Comparison of ENCODE assay signal across 1 mouse cellular context in genomic region chr11:53655043-53655442, GRCm38 (mm10).
TF ChIP-seq lines count a peak whose summit lies in the region.

No protein-coding gene starts in this region.

TF ChIP-seq in CH12.LX, 34 proteins besides CTCF, POLR2A, EP300 and RAD21 (continued from another document):
- TF ChIP-seq ELF1 (IDR thresholded peaks at IDR 0.05; ENCODE audit: low read depth, low read length) (peak; percentile 11; the same call in 1 of the 2 replicates), MYC (IDR thresholded peaks at IDR 0.05; ENCODE audit: low read depth, low read length) (peak; percentile 36; the same call in 1 of the 2 replicates), TBP (conservative IDR thresholded peaks at IDR 0.05; ENCODE audit: low read depth, low read length) (0 out of 2 replicates have a peak, but pooled peaks have one; percentile 32), MEF2A (IDR thresholded peaks at IDR 0.05; ENCODE audit: borderline replicate concordance, low read depth, low read length) (peak; percentile 99), USF1 (IDR thresholded peaks at IDR 0.05; ENCODE audit: low read depth, low read length) (peak; percentile 75), USF2 (conservative IDR thresholded peaks at IDR 0.05; ENCODE audit: low read depth, low read length) (peak; percentile 38), KAT2A (IDR thresholded peaks at IDR 0.05; ENCODE audit: insufficient replicate concordance, low read length) (no peak), CHD1 (IDR thresholded peaks at IDR 0.05; ENCODE audit: low read depth, low read length) (no peak; the same call in 1 of the 2 replicates), BHLHE40 (IDR thresholded peaks at IDR 0.05; ENCODE audit: low read depth, low read length) (peak; percentile 76), ZNF384 (IDR thresholded peaks at IDR 0.05; ENCODE audit: low read depth, low read length) (no peak), IRF4 (IDR thresholded peaks at IDR 0.05; ENCODE audit: low read depth, low read length) (peak; percentile 79), TCF12 (IDR thresholded peaks at IDR 0.05; ENCODE audit: low read depth, low read length) (peak; percentile 79), SMC3 (IDR thresholded peaks at IDR 0.05; ENCODE audit: low read depth, low read length) (peak; percentile 9; the same call in 1 of the 2 replicates), MXI1 (IDR thresholded peaks at IDR 0.05; ENCODE audit: low read depth, low read length) (peak; percentile 75; the same call in 1 of the 2 replicates), NRF1 (IDR thresholded peaks at IDR 0.05; ENCODE audit: low read depth, low read length) (no peak)
